Mouse (Mus musculus) megakaryocyte, adult 5-6 weeks (primary cell): ENCODE measurements around the gene Rmdn3. TPM values are rescaled to one million over a fixed set of nuclear protein-coding genes. Genes with fewer than 3 reads are reported as not detected.

Experiments used
- ATAC-seq: 2 replicates; pipeline ENCODE4 v1.8.0; 2016; ENCODE audit warnings: mild to moderate bottlenecking, inconsistent platforms; ENCODE audit not compliant: poor library complexity, severe bottlenecking
- total RNA-seq, 2 experiments: library from RNA; stranded (forward) in 1 of 2; stranded (reverse) in 1 of 2; fragments of 153-499, 151-499 nt in 1 of 2; fragments of 221-1000, 200-1000 nt in 1 of 2; gene quantifications; 2 replicates each; pipeline versions ENCODE4 v1.2.3 to v1.2.4; 2015 to 2017

Gene Rmdn3
- total RNA-seq (2015), result 7.0 and 10.7 TPM in 2 replicates
- total RNA-seq (2017), result 15.1 and 20.2 TPM in 2 replicates

DNA sequence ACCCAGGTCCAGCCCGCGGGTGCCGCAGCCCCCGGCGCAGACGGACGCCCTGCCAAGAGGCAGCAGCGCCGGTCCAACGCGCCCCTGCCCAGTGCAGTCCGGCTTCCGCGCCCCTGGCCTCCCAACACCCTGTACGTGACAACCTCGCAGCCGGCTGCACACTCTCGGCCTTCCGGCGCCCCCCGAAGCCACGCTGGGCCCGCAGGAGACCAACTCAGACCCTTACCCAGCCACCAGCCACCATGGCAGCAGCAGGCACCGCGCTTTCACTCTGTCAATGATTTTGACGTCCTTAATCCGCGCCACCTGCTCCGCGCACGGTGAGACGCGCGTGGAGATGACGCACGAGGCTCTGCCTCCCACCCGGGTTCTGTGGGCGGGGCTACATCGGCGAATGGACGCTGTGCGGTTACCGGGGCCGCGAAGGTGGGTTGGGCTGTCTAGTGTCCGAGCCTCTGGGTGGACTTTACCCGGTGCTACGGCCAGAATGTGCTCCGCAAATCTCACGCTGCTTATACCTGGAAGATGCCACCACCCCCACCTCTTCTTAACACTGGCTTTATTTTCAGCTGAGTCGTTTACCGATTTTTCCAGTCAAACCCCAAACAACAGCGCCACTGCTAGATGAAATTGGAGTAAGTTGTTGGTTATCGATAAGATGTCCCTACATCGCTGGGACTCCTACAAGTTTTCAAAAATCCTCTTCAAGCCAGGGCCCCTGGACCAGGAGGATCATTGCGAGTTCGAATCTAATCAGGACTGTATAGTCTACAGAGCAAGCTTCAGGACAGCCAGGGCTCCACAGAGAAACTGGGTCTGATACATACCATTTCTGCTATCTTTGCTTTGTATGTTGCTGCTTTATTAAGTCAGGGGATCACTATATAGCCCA, at the start of gene Rmdn3:
Gene Rmdn3, minus strand, starts transcription at position 354 of the 892 bp plus-strand sequence.
- peak; percentile 97 for ATAC-seq

DNA sequence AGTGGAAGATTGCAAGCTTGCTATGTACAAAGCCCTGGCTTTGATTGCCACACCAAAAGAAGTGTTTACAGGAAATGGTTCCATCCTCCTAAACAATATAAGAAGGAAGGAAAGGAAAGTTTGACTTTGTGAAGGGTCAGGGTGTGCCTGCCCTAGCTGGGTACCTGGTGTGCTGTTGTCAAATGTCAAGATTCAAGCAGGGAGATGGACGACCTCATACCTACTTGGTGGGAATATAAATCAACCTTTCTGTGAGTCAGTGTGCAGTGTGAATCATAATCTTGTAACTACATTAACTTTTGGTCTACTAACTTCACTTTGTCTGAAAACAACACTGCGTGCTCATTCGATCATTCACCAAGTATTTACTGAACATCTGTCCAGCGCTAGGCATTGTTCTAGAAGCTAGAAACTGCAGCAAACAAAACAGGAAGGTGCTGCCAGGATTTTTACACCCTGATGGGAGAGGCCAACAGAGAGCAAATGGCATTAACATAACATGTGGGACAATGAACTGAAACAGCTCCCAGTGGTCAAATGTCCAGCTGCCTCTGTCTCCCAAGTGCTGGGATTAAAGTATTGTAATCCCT, 47.1 kb upstream of the Rmdn3 start:
- ATAC-seq, result no peak

DNA sequence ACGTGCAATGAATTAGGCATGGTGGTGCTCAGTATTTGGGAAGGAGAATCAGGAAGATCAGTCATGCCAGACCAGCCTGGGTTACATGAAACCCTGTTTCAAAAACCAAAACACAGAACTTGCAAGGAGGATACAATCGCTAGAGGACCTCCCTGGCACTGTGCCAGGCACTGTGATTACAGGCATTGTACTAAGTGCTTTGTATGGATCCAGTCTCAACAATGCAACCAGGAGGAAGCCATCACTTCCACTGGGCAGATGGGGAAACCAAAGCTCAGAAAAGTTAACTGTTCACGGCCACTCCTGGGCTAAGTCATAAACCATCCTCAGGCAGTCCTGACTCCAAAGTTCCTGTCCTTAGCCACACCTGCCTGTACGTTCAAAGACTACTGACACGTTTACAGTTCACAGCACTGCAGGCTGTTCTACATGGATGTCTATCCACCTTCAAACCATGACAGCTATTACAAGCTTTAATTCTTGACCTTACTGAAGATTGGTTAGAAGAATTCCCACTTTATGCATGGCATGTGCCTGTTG, 46.1 kb upstream of the Rmdn3 start:
- ATAC-seq, result 0 out of 2 replicates have a peak, but pooled peaks have one; percentile 12

DNA sequence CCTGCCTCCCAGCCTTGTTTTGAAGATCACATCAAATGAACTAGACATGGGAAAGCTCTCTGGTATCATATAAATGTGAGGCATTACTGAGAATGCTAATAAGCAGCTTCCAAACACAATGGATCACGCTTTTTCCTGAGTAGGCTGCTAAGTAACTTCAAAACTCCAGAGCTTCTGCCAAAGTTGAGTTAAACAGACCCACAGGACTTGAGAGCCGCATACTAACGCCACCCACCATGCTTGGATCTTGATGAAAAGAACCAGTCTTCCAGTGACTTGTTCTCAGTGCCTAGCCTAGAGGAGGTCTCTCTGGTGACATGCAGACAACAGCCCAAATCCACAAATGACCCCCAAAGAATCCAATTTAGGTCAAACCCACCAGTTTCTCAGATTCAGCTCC, 42.1 kb upstream of the Rmdn3 start:
- ATAC-seq, result no peak

DNA sequence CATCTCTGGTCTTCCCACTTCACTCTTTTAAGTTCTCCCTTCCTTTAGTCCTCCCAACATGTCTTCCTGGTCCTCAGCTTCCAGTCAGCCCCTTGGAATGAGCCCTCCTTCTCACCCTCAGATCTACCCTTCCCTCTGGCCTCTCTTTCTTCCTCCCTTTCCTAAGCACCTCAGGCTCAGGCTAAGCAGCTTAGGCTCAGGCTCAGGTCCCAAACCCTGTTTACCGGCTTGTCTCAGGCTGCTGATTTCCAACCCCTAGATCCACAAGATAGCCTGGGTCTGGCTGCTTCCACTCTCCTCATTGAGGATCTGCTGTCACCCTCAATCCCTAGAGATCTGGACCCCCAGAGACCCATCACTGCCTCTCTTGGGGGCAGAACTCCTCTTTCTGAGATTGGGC, 41.2 kb upstream of the Rmdn3 start:
- no peak for ATAC-seq

DNA sequence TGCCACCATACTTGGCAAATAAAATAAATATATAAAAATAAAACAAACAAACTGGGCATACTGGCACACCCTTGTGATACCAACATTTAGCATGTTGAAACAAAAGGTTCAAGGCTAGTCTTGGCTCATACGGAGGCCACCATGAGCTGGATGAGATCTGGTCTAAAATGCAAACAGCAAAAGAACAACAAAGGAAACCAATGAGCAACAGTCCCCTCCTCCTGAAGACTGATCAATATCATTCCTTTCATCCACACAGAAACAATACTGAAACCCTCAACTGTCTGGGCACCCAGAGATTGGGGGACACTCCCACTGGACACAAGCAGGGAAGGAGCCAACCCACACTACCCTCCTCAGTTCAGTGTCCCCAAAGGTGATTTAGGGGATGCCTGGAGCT, 40.7 kb upstream of the Rmdn3 start:
- no peak for ATAC-seq

DNA sequence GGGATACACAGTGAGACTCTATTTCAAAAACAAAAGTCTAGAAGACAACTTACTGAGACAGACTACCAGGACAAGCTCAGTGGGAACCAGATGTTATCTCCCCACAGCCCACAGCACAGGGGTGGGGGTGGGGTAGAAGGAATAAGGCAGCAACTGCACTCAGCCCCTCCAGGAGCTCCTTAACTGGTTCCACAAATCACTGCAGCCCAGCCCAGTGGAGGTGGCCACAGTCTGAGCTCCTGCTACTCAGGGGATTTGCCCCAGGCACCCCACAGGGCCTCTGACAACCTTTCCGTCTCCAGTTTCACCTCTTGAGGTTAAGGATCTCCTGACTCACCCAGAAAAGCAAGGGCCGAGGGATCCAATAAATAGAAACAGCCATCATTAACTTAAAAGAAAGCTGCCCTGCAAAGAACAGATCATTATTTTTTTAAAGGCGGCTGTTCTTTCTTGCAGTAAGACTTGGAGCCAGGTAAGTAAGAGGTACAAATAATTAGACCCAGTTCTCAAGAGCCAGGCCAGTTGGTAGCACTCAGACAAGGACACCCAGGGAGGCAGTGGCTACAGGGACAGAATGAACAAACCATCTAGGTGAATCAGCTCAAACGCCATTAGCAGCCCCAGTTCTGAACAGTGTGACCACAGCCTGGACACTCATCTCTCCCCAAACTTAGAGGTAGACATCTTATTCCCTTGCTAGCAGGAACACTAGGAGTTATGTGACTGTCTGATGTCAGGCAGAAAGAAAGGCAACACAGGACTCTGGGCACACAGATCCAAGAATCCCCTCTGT, 39.7 kb upstream of the Rmdn3 start:
- no peak for ATAC-seq

DNA sequence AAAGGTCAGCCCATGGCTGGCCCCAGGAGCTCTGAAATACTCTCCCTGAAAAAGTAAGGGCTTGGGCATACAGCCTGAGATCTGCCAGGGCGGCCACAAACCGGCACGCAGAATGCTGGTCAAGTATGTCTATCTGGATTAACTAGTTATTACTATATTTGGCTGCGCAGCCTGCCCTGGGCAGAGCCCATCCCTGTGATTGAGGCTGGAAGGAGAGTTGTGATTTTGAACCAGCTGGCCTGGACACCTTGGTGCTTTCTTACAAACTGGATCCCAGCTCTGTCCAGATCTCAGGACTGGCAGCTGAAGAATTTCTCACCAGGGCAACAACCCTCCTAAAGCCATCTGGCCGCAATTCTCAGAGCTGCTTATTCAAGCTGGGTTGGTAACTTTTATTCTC, 37.3 kb upstream of the Rmdn3 start:
- no peak for ATAC-seq

DNA sequence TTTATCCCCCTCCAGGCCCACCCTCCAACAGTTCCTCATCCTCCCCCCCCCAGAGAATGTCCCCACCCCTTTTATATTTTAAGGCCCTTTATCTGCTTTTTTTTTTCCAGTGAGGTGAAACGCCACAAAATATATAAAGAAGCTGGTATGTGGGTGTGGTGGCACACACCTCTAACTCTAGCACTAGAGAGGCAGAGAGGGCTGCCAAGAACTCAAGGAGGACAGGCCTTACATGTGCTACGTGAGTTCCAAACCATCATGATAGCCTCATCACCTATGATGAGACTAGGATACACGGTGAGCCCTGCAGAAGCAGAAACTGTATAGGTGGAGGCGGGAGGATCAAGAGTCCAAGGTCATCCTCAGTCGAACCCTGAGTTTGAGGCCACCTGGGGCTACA, 34.1 kb upstream of the Rmdn3 start:
- no peak for ATAC-seq

DNA sequence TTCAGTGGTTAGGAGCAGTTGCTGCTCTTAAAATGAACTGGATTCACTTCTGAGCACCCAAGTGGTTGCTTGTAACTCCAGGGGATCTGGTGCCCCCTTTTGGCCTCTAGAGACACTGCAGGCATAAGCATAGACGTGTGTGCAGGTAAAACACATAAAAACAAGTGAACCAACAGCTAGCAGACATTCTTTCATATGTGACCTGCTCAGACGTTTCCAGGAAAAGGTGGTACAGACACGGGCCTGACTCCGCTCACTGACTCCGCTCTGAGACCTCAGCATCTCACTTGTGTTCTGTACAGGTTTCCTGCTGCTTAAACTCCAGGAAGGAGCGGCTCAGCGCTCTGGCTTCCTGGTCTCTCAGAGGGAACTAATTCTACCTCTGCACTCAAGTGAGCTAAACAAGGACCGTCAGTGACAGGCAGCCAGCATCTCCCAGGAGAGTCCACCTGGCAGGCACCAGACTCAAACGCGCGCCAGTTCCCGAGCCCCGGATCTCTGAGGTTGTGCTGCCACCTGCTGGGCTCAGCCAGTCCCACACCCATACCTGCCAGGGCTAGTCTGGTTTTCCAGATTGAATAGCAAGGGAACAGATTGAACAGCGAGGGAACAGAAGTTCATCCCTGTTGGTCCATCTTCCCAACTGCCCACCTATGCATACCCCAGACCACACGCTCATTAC, 32.3 kb upstream of the Rmdn3 start:
- peak; percentile 99 for ATAC-seq

DNA sequence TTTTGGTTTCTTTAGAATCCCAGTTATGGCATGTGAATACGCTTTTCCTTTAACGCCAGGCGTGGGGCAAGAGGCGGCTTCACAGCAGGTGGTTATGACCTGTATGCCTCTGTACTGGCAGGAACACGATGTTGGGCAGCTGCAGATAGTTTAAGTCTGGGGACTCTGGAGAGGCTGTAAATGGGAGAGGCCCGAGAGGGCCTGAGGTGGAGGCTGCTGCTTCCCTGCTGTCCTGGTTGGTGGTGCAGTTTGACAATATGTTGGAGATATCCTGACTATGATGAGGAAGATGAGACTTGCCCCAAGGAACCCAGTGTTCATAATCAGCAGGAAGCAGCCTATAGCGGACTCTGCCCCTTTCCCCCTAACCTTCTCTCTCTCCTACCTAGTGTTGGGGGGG, 26.1 kb upstream of the Rmdn3 start:
- ATAC-seq, result no peak

DNA sequence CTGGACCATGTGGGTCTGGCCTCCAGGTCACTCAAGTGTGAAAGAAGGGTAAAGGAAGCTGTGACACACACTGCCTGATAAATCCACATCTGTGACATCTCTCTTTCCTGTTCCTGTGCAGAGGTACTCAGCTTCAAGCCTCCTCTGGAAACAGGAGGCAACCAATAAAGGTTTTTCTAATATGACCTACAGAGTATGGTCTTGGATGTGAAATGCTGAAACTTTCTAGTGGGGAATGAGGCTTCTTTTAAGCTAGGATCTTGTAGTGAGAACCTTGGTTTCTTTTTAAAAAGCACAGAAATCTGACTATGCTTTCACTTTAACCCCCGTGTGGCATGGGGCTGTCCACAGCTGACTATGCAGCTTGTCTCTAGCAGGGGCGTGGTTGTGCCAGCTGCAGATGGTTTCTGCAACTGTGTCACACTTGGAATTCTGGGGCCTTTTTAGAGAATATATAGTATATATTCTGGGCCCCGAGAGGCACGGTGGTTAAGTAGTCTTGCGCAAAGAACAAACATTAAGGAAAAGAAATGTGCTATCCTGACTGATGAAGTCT, 20.6 kb upstream of the Rmdn3 start:
- ATAC-seq, result no peak

DNA sequence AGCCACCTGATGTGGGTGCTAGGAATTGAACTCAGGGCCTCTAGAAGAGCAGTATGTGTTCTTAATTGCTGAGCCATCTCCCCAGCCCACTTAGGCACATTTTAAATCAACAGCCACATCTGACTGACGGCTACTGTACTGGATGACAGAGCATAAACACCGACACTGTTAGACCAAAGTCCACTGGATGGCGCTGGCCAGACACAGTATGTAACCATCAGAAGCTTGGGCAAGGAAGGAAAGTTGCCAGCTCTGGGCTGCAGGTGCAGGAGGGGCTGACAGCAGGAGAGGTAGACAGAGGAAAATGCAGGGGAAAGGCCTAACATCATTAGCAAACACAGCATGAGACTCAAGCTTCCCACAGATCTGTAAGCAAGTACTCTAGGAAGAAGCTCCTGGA, 19.9 kb upstream of the Rmdn3 start:
- no peak for ATAC-seq

DNA sequence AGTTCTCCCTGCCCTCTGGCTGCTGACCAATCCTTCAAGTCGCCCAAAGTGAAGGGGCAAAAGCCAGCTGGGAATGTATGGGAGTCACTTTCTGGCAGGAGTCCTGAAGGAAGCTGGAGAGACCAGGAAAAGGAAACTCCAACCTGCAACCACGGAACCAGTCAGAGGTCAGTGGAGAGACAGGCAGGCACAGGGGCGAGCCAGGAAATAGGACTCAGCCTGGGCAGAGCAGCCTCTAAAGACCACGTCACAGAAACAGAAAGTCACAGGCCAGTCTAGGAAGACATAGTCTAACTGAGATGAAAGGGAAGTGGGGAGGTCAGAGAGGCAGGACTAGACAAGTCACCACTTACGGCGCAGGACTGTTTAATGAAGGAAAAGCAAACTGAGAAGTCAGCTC, 18.8 kb upstream of the Rmdn3 start:
- ATAC-seq, result no peak

DNA sequence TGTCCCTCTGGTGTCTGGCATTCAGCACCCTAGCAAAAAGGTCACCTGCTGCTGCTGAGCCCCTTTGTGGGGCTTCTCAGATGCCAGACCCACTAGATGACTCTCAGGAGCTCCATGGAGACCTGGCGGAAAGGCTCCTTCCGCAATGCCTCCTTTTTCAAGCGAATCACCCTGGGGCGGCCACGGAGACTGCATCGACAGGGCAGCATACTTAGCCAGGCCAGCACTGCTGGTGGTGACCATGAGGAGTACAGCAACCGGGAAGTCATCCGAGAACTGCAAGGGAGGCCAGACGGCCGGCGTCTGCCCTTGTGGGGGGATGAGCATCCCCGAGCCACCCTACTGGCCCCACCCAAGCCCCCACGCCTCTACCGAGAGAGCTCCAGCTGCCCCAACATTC, 18.0 kb upstream of the Rmdn3 start:
- ATAC-seq, result no peak

DNA sequence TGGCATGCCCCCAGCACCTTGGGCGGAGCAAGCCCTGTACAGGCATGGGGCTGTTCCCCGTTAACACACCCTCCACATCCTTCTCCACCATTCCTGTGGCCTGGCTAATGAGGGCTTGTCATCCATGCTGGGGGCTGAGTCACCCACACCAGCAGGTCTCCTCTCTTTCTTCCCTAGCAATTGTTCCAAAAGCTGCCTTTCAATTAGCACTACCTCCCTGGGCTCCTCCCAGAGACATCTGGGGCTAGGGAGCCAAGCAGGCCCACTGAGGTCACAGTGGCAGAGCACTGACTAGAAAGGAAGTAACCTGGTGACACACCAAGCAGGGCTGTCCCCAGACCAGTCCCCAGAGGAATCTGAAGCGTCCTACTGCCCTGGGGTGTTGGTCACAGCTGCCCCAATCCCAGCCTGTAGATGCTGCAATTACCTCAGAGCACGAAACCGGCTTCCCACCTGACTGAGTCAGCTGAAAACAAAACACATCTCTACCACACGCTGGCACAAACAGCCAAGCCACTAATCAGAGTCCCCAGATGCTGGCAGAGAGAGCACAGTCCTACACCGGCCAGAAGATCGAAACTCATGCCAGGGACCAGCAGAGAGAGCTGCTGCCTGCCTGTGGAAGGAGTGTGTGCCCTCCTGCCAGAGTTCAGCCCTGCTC, 17.3 kb upstream of the Rmdn3 start, which contains the start of gene Gm14137:
Gene Gm14137, plus strand, starts transcription at position 519 of the 661 bp plus-strand sequence.
- no peak for ATAC-seq

DNA sequence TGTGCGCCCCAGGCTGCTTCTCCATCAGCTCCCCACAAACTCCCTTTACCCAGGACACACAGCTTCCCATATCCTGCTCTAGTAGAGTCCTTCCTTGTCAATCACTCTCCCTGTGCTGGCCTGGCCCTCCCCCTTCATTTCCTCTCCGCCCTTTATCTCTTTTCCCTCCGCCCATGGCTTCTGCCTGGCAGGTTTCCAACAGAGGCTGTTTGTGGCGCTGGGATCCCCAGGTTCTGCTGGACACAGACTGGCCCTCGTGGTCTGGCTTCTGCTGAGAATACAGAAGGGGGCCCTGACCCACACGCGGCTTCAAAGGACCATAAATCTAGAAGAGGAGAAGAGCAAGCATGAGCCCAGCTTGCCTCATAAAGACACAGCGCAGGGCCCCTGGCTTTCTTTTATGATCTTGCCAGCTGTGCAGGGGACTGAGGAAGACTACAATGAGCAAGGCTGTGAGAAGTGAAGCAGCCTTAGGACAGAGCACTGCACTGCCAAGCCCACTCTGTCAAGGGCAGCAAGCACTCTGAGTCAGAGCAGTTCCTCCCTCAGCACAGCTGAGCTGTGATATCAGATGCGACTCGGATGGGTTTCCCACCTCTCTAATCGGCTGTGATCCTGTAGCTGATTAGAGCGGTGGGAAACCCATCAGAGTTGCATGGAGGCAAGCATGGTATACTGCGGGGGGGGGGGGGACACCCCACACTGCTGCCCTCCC, 16.2 kb upstream of the Rmdn3 start:
- ATAC-seq, result no peak

DNA sequence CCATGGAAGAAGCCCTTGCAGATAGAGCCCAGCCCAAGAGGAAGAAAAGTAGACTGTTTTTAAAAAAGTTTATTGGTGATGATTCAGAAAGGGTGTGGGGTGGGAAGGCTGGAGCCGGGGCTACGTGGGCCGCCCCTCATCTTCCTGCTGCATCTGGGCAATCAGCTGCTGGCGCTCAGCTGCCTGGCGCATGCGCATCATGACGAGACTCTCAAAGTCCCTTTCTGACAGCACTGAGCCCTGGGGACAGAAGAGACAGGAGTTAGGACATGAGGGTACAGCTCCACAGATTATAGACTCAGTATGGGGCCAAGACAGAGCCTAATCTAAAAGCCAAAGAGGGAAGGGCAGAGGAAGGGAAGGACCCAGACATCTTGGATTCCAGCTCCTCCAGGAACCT, 15.6 kb upstream of the Rmdn3 start:
- no peak for ATAC-seq

DNA sequence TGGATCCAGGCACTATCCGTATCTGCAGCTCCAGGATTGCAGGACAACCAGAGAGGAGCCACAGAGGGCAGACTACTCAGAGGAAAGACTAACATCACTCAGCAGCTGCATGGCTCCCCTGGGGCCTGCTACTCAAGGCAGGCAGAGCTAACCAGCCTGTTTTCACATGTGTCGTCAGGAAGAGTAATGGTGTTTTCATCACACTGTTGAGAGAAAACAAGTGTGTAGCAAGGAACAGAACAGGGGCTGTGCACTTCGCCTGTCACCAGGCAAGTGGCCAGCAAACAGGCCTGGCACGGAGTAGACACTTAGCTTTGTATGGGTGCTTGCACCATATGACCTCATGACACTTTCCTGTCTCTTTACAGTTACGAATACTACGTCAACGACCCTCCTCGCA, 14.7 kb upstream of the Rmdn3 start:
- ATAC-seq, result no peak
